Mouse (Mus musculus): ENCODE results near the gene Snrpb.

The Snrpb gene

GRCm38 (mm10) chr2:130143011-130143410 lies 36.2 kb downstream of the Snrpb start:
- in situ Hi-C loops (cut with MseI, MboI) = no loop called here

GRCm38 (mm10) chr2:130129687-130130086 lies 49.5 kb downstream of the Snrpb start:
- in situ Hi-C loops (cut with MseI, MboI) = no loop called here

- in situ Hi-C loops (cut with MseI, MboI) = no loop called here
Measured at GRCm38 (mm10) chr2:130126073-130126472, 53.1 kb downstream of the Snrpb start.

- in situ Hi-C loops (cut with MseI, MboI) = no loop called here
Measured at GRCm38 (mm10) chr2:130125279-130126059, 53.7 kb downstream of the Snrpb start.
